In the genomic region with DNA sequence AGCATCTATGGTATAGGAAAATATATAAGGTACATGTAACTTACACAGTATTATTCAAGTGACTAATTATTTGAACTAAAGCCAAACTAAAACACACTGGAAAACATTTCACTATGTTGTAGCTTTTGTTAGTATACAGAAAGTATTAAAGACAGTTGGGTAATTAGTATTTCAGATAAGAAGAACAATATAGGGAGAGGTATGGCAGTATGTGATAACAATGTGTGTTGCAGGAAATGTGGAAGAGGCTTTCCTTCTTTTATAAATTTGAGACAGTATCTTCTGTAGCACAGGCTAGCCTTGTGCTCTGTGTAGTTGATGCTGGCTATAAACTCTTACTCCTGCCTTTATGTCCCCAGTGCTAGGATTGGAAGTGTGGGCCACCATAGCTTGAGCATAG, we compare ENCODE assay signal across 28 mouse cellular contexts. TPM values are rescaled to one million over a fixed set of nuclear protein-coding genes. Genes with fewer than 3 reads are reported as not detected.
"Had no signal": no experiment of that assay in that cellular context is flagged by ENCODE, and none has a peak within 500 bp of the region (broad histone marks: within the 10 kb centered on the region; RNA-seq: fewer than 3 reads in every experiment).

No protein-coding gene starts in this region.

- H3K9ac ChIP-seq: embryonic facial prominence, embryonic 12.5 days; embryonic facial prominence, embryonic 13.5 days; embryonic facial prominence, embryonic 15.5 days; forebrain, embryonic 13.5 days; forebrain, embryonic 15.5 days; forebrain, postnatal 0 days had no signal

- DNase-seq: cerebellum, adult 8-10 months; cerebellum, adult 9-10 months; cerebellum, adult 9-11 months; cerebellum, postnatal 10 days; cerebellum, postnatal 14 days; cerebellum, postnatal 25 days; cerebellum, postnatal 36 days; embryo, embryonic 11 days; forebrain, postnatal 0 days; gastrocnemius, adult 2 months; gastrocnemius, postnatal 10 days; gastrocnemius, postnatal 14 days; gastrocnemius, postnatal 36 days; heart, adult 18-20 months; heart, adult 2 months had no signal

- ATAC-seq: forebrain, embryonic 13.5 days; forebrain, embryonic 14.5 days; forebrain, embryonic 15.5 days; forebrain, embryonic 16.5 days; forebrain, postnatal 0 days had no signal

- H3K9me3 ChIP-seq: embryonic facial prominence, embryonic 10.5 days; embryonic facial prominence, embryonic 12.5 days; embryonic facial prominence, embryonic 13.5 days; embryonic facial prominence, embryonic 15.5 days; forebrain, embryonic 10.5 days; forebrain, embryonic 13.5 days; forebrain, embryonic 15.5 days; heart, embryonic 10.5 days had no signal

- H3K4me1 ChIP-seq: embryonic facial prominence, embryonic 10.5 days; embryonic facial prominence, embryonic 12.5 days; embryonic facial prominence, embryonic 13.5 days; embryonic facial prominence, embryonic 15.5 days; forebrain, embryonic 10.5 days; forebrain, embryonic 13.5 days; forebrain, embryonic 15.5 days; heart, embryonic 10.5 days had no signal

- H3K4me3 ChIP-seq: embryonic facial prominence, embryonic 10.5 days; embryonic facial prominence, embryonic 12.5 days; embryonic facial prominence, embryonic 13.5 days; embryonic facial prominence, embryonic 15.5 days; erythroblast, embryonic 14.5 days; forebrain, embryonic 10.5 days; forebrain, embryonic 13.5 days; forebrain, embryonic 15.5 days; gastrocnemius, adult 2 months; heart, adult 2 months; heart, embryonic 10.5 days had no signal

- H3K4me2 ChIP-seq: embryonic facial prominence, embryonic 12.5 days; embryonic facial prominence, embryonic 13.5 days; embryonic facial prominence, embryonic 15.5 days; forebrain, embryonic 13.5 days; forebrain, embryonic 15.5 days; heart, embryonic 11.5 days had no signal

- H3K27ac ChIP-seq: embryonic facial prominence, embryonic 10.5 days; embryonic facial prominence, embryonic 12.5 days; embryonic facial prominence, embryonic 13.5 days; embryonic facial prominence, embryonic 15.5 days; forebrain, embryonic 10.5 days; forebrain, embryonic 13.5 days; forebrain, embryonic 15.5 days; gastrocnemius, adult 2 months; heart, adult 2 months; heart, embryonic 10.5 days had no signal

- H3K27me3 ChIP-seq: embryonic facial prominence, embryonic 12.5 days; embryonic facial prominence, embryonic 13.5 days; embryonic facial prominence, embryonic 15.5 days; forebrain, embryonic 13.5 days; forebrain, embryonic 15.5 days had no signal

RNA-seq across cellular contexts. Expression of a gene that starts 35.8 kb away (rescaled TPM):
- total RNA-seq: granulocyte monocyte progenitor cell, adult 5-6 weeks had no signal
- polyA plus RNA-seq: erythroblast, embryonic 14.5 days had no signal
